Mouse (Mus musculus): Measurements from ENCODE around the gene Rassf5.
"Not testable (repeated sequence)": the region's sequence is repeated elsewhere in the genome, so short reads cannot be mapped to it uniquely, and the experiment has no call there.

The Rassf5 gene

GRCm38 (mm10) chr1:131259632-131260308 is 14.7 kb upstream of the Rassf5 start:
- peak; percentile 41 for DNase-seq (ENCODE audit: low read depth, low spot score)

GRCm38 (mm10) chr1:131257288-131257687 is 12.2 kb upstream of the Rassf5 start:
- DNase-seq (ENCODE audit: low read depth, low spot score) = no peak

GRCm38 (mm10) chr1:131252516-131253250 is 7.6 kb upstream of the Rassf5 start:
- not testable (repeated sequence) for DNase-seq (ENCODE audit: low read depth, low spot score)

GRCm38 (mm10) chr1:131246433-131247395 is 1.7 kb upstream of the Rassf5 start:
- peak; percentile 57 for DNase-seq (ENCODE audit: low read depth, low spot score)

- peak; percentile 74 for DNase-seq (ENCODE audit: low read depth, low spot score)
Measured at GRCm38 (mm10) chr1:131245926-131246325, 868 bp upstream of the Rassf5 start.

- DNase-seq (ENCODE audit: low read depth, low spot score) = peak; percentile 37
Measured at GRCm38 (mm10) chr1:131244536-131245088, 446 bp downstream of the Rassf5 start.

- DNase-seq (ENCODE audit: low read depth, low spot score) = no peak
Measured at GRCm38 (mm10) chr1:131242956-131243355, 2.1 kb downstream of the Rassf5 start.

GRCm38 (mm10) chr1:131239576-131240193 is 5.4 kb downstream of the Rassf5 start:
- DNase-seq (ENCODE audit: low read depth, low spot score) = no peak

GRCm38 (mm10) chr1:131238931-131239381 is 6.1 kb downstream of the Rassf5 start:
- DNase-seq (ENCODE audit: low read depth, low spot score) = no peak

- DNase-seq (ENCODE audit: low read depth, low spot score) = no peak
Measured at GRCm38 (mm10) chr1:131236077-131236476, 9.0 kb downstream of the Rassf5 start.

- DNase-seq (ENCODE audit: low read depth, low spot score) = no peak
Measured at GRCm38 (mm10) chr1:131233527-131233926, 11.5 kb downstream of the Rassf5 start.

GRCm38 (mm10) chr1:131228659-131229058 is 16.4 kb downstream of the Rassf5 start:
- DNase-seq (ENCODE audit: low read depth, low spot score) = no peak

GRCm38 (mm10) chr1:131228225-131228624 is 16.8 kb downstream of the Rassf5 start:
- peak; percentile 13 for DNase-seq (ENCODE audit: low read depth, low spot score)

GRCm38 (mm10) chr1:131224848-131225471 is 20.1 kb downstream of the Rassf5 start:
- DNase-seq (ENCODE audit: low read depth, low spot score) = no peak

GRCm38 (mm10) chr1:131223345-131223744 is 21.7 kb downstream of the Rassf5 start:
- DNase-seq (ENCODE audit: low read depth, low spot score) = no peak

GRCm38 (mm10) chr1:131221822-131222590 is 23.1 kb downstream of the Rassf5 start:
- DNase-seq (ENCODE audit: low read depth, low spot score) = no peak

- DNase-seq (ENCODE audit: low read depth, low spot score) = no peak
Measured at GRCm38 (mm10) chr1:131218933-131219332, 26.1 kb downstream of the Rassf5 start.

- no peak for DNase-seq (ENCODE audit: low read depth, low spot score)
Measured at GRCm38 (mm10) chr1:131213361-131213760, 31.7 kb downstream of the Rassf5 start.

GRCm38 (mm10) chr1:131212956-131213355 is 32.1 kb downstream of the Rassf5 start:
- no peak for DNase-seq (ENCODE audit: low read depth, low spot score)

GRCm38 (mm10) chr1:131211655-131212054 is 33.4 kb downstream of the Rassf5 start:
- no peak for DNase-seq (ENCODE audit: low read depth, low spot score)

All from R1 (cell line).